Mouse (Mus musculus): Measurements from ENCODE around the gene Sptbn4. TPM values are rescaled to one million over a fixed set of nuclear protein-coding genes. Genes with fewer than 3 reads are reported as not detected.

Sptbn4 gene
- polyA plus RNA-seq, 1 experiment from 2014 or later: 0.44 TPM

DNA sequence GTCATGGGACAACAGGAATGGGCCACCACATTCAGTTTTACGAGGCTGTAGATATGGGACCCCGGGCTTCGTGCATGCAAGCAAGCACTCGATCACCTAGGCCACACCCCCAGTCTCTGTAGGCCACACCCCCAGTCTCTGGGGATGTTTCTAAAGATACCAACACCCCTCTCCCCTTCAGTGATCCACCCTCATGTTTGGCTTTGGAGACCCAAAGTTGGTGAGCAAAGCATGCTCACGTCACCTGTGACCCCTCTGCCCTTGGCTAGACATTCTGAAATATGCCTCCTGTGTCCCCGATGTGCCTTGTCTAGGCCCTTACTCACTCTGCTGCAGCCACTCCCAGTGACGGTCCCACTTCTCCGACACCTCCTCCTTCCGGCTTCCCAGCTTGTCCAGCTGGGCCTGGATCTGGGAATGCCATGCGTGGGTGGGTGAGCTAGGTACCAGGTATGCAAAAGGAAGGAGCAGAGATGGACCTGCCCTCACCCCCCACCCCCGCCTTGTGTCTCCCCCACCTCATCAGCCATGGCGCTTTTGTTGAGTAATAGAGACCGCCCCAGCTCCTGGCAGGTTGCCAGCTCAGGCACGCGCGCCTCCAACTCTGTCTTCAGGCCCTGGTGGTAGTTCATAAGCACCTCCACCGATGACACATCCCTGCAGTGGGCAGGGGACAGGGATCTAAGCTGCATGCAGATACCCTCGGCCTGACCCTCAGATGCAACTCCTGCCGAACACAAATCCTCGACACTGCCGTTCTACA, 81.2 kb downstream of the Sptbn4 start:
- Histone ChIP-seq H3K36me3 (ENCODE audit: control insufficient read depth, insufficient read depth, low read length) (no peaks in the 10 kb centered on the region), H3K27me3 (replicated peaks; ENCODE audit: control insufficient read depth, insufficient read depth, low read length) (peaks cover 79% of the 10 kb centered on the region), H3K27ac (ENCODE audit: low read length) (no peak overlapping the region), H3K4me1 (ENCODE audit: control insufficient read depth, insufficient read depth, low read length) (peaks cover 8% of the 10 kb centered on the region), H3K4me2 (ENCODE audit: low read depth, low read length) (no peak overlapping the region), H3K9ac (ENCODE audit: low read depth, low read length) (no peak overlapping the region), H3K4me3 (ENCODE audit: low read length) (no peak overlapping the region), H3K9me3 (ENCODE audit: control insufficient read depth, low read length) (peaks cover 4% of the 10 kb centered on the region)
- WGBS: 34% methylated on average over 21 of the region's 21 CpGs
- ATAC-seq: no peak

DNA sequence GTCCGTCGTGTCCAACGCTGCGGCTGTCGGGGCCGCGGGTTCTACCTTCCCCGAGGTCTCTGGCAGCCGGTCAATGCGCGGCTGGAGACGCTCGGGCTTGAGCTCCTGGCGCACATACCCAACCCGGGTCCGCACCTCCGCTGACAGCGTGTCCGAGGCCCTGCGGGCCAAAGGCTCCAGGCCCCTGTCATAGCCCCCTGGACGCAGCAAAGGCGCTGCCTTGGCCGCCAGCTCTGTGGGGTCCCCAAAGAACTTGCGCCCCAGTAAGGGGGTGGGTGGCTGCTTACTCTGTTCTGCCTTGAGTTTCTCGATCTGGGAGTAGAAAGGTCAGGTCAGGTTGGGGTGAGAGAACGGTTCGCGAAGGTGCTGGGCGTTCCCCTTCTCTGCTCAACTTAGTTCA, 83.1 kb downstream of the Sptbn4 start:
- Histone ChIP-seq H3K9ac (ENCODE audit: low read depth, low read length) (no peak overlapping the region), H3K27ac (ENCODE audit: low read length) (no peak overlapping the region), H3K4me3 (ENCODE audit: low read length) (peak overlapping the region; percentile 9; the same call in 1 of the 2 replicates), H3K27me3 (replicated peaks; ENCODE audit: control insufficient read depth, insufficient read depth, low read length) (peaks cover 63% of the 10 kb centered on the region), H3K9me3 (ENCODE audit: control insufficient read depth, low read length) (no peaks in the 10 kb centered on the region), H3K4me2 (ENCODE audit: low read depth, low read length) (no peak overlapping the region), H3K4me1 (ENCODE audit: control insufficient read depth, insufficient read depth, low read length) (peaks cover 13% of the 10 kb centered on the region), H3K36me3 (ENCODE audit: control insufficient read depth, insufficient read depth, low read length) (no peaks in the 10 kb centered on the region)
- WGBS: 5% methylated on average over 29 of the region's 29 CpGs
- no peak for ATAC-seq

- Histone ChIP-seq H3K4me1 (ENCODE audit: control insufficient read depth, insufficient read depth, low read length) (peaks cover 19% of the 10 kb centered on the region; the same call in 1 of the 2 replicates), H3K27ac (ENCODE audit: low read length) (no peak overlapping the region), H3K4me3 (ENCODE audit: low read length) (peak overlapping the region; percentile 55), H3K36me3 (ENCODE audit: control insufficient read depth, insufficient read depth, low read length) (no peaks in the 10 kb centered on the region), H3K27me3 (replicated peaks; ENCODE audit: control insufficient read depth, insufficient read depth, low read length) (peaks cover 37% of the 10 kb centered on the region), H3K9ac (ENCODE audit: low read depth, low read length) (peak overlapping the region; percentile 74), H3K9me3 (ENCODE audit: control insufficient read depth, low read length) (no peaks in the 10 kb centered on the region), H3K4me2 (ENCODE audit: low read depth, low read length) (peak overlapping the region; percentile 93)
- ATAC-seq: peak; percentile 94
- WGBS: under 1% methylated on average over 44 of the region's 52 CpGs
Observed at GRCm38 (mm10) chr7:27361283-27361946, 86.1 kb downstream of the Sptbn4 start.

DNA sequence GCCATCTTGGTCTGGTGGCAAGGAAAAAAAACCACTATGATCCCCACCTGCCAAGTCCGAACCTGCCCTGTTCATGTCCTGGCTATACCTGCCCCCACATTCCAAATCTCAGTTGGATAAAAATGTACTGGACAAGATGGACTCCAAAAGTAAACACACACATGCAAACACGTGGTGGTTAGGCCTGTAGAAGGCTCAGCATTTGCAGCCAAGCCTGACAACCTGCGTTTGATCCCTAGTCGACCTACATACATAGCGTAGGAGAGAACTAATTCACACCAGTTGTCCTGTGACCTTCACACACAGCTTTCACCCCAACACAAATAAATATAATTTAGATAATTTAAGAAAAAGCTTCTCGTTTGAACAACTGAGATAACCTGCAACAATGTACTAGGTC, 86.7 kb downstream of the Sptbn4 start:
- Histone ChIP-seq H3K9me3 (ENCODE audit: control insufficient read depth, low read length) (no peaks in the 10 kb centered on the region), H3K36me3 (ENCODE audit: control insufficient read depth, insufficient read depth, low read length) (no peaks in the 10 kb centered on the region), H3K27ac (ENCODE audit: low read length) (no peak overlapping the region), H3K9ac (ENCODE audit: low read depth, low read length) (no peak overlapping the region), H3K4me1 (ENCODE audit: control insufficient read depth, insufficient read depth, low read length) (peaks cover 22% of the 10 kb centered on the region; the same call in 1 of the 2 replicates), H3K4me3 (ENCODE audit: low read length) (no peak overlapping the region), H3K27me3 (replicated peaks; ENCODE audit: control insufficient read depth, insufficient read depth, low read length) (peaks cover 30% of the 10 kb centered on the region), H3K4me2 (ENCODE audit: low read depth, low read length) (peak overlapping the region; percentile 93)
- ATAC-seq: no peak
- WGBS: 55% methylated on average over 6 of the region's 6 CpGs

GRCm38 (mm10) chr7:27359706-27360358, 87.7 kb downstream of the Sptbn4 start:
- H3K4me2 ChIP-seq (ENCODE audit: low read depth, low read length): no peak overlapping the region
- peaks cover 28% of the 10 kb centered on the region; the same call in 1 of the 2 replicates for H3K4me1 ChIP-seq (ENCODE audit: control insufficient read depth, insufficient read depth, low read length)
- H3K27ac ChIP-seq (ENCODE audit: low read length): no peak overlapping the region
- H3K9ac ChIP-seq (ENCODE audit: low read depth, low read length): no peak overlapping the region
- H3K9me3 ChIP-seq (ENCODE audit: control insufficient read depth, low read length): no peaks in the 10 kb centered on the region
- H3K36me3 ChIP-seq (ENCODE audit: control insufficient read depth, insufficient read depth, low read length): no peaks in the 10 kb centered on the region
- 88% methylated on average over 9 of the region's 9 CpGs for WGBS
- H3K27me3 ChIP-seq (replicated peaks; ENCODE audit: control insufficient read depth, insufficient read depth, low read length): peaks cover 21% of the 10 kb centered on the region
- no peak for ATAC-seq
- H3K4me3 ChIP-seq (ENCODE audit: low read length): no peak overlapping the region

DNA sequence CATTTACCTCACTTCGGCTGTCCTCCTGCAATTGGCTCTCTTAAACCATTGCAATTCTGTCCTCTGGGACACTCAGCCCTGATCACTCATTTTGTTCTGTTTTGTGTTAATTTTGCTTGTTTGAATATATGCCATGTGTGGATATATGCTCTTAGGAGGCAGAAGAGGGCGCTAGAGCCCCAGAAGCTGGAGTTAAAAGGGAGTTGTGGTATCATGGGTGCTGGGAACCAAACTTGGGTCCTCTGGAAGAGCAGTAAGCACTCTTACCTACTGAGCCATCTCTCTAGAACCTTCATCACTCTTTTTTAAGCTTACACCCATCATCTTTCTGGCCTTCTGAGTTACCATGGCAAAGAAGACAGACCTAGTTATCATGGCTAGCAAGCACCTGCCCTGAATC, 88.3 kb downstream of the Sptbn4 start:
- H3K27me3 ChIP-seq (replicated peaks; ENCODE audit: control insufficient read depth, insufficient read depth, low read length): peaks cover 14% of the 10 kb centered on the region
- H3K9me3 ChIP-seq (ENCODE audit: control insufficient read depth, low read length): no peaks in the 10 kb centered on the region
- no peak overlapping the region for H3K27ac ChIP-seq (ENCODE audit: low read length)
- ATAC-seq: no peak
- H3K4me2 ChIP-seq (ENCODE audit: low read depth, low read length): no peak overlapping the region
- peaks cover 32% of the 10 kb centered on the region for H3K4me1 ChIP-seq (ENCODE audit: control insufficient read depth, insufficient read depth, low read length)
- no peak overlapping the region for H3K4me3 ChIP-seq (ENCODE audit: low read length)
- 60% methylated on average over 2 of the region's 2 CpGs for WGBS
- no peaks in the 10 kb centered on the region for H3K36me3 ChIP-seq (ENCODE audit: control insufficient read depth, insufficient read depth, low read length)
- H3K9ac ChIP-seq (ENCODE audit: low read depth, low read length): no peak overlapping the region

DNA sequence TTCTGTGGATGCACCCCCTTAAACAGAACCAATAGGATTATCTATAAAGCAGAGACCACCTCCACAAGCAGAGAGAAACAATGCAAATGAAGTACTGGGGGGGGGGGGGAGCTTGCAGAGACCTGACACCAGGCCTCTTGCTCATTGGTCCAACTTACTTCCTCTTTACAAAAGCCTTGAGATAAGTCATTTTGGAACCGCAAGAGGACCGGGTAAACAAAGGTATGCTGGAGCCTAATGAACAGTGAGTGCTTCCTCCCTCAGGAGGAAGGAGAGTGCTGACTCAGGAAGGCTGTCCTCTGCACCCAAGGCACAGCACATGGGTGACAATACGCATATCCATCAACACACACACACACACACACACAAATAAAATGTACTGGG, 89.9 kb downstream of the Sptbn4 start:
- Histone ChIP-seq H3K4me3 (ENCODE audit: low read length) (no peak overlapping the region; the same call in 1 of the 2 replicates), H3K9ac (ENCODE audit: low read depth, low read length) (no peak overlapping the region), H3K27me3 (replicated peaks; ENCODE audit: control insufficient read depth, insufficient read depth, low read length) (0 out of 2 replicates have a peak, but pooled peaks cover 3% of the 10 kb centered on the region), H3K27ac (ENCODE audit: low read length) (peak overlapping the region; percentile 89), H3K9me3 (ENCODE audit: control insufficient read depth, low read length) (no peaks in the 10 kb centered on the region), H3K36me3 (ENCODE audit: control insufficient read depth, insufficient read depth, low read length) (no peaks in the 10 kb centered on the region), H3K4me1 (ENCODE audit: control insufficient read depth, insufficient read depth, low read length) (peaks cover 28% of the 10 kb centered on the region), H3K4me2 (ENCODE audit: low read depth, low read length) (peak overlapping the region; percentile 81)
- 24% methylated on average over 3 of the region's 3 CpGs for WGBS
- ATAC-seq: no peak

DNA sequence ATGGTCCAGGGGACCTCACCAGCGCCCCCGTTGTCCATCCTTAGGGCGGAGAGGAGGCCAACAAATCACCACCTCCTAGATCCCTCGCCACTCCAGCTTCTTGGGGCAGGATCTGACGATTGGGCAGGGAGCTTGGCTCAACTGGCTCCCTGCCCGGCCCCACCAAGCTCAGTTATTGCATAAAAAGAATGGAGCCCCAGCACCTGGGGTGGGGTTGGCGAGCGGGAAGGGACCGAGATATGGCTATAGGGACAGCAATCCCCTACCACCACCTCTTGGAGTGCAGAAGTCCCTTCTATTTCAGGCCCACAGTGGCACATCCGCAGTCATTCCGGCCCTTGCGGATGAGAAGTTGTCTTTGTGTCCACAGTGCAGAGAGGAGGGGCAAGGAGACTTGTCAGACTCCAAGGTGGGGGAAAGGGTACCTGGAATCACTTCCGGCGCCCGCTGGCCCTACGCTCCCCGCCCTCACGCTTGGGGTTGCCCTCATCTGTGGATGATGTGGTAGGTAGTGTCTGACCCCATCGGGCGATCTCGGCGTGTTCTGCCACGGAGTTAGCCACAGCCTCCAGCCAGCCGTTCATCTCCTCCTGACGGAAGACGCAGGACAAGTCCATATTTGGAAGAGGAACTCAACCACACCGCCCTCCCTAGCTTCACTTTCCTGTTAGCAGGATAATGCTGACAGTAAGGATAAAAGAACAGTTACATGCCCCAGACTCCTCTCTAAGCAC, 90.5 kb downstream of the Sptbn4 start, which contains the start of gene Gm20479:
Gm20479 (minus strand) TSS at position 559 of the 734 bp plus-strand sequence.
- peak within 1 kb of the TSS; percentile 66 for H3K9ac ChIP-seq (ENCODE audit: low read depth, low read length)
- WGBS: 3% methylated on average over 27 of the region's 27 CpGs

More for the DNA sequence above, 90.5 kb downstream of the Sptbn4 start, which contains the start of gene Gm20479:
- Histone ChIP-seq H3K4me2 (ENCODE audit: low read depth, low read length) (peak within 1 kb of the TSS; percentile 81), H3K4me3 (ENCODE audit: low read length) (peak within 1 kb of the TSS; percentile 74), H3K9me3 (ENCODE audit: control insufficient read depth, low read length) (no peaks in the 10 kb centered on the region), H3K27me3 (replicated peaks; ENCODE audit: control insufficient read depth, insufficient read depth, low read length) (no peaks in the 10 kb centered on the region), H3K4me1 (ENCODE audit: control insufficient read depth, insufficient read depth, low read length) (peaks cover 28% of the 10 kb centered on the region), H3K36me3 (ENCODE audit: control insufficient read depth, insufficient read depth, low read length) (peaks cover 3% of the 10 kb centered on the region; the same call in 1 of the 2 replicates), H3K27ac (ENCODE audit: low read length) (peak within 1 kb of the TSS; percentile 89)
- ATAC-seq: no peak

Measured in intestine, embryonic 16.5 days (tissue).